Mouse (Mus musculus): ENCODE results near the gene Ctxn1. TPM values are rescaled to one million over a fixed set of nuclear protein-coding genes. Genes with fewer than 3 reads are reported as not detected.

Gene Ctxn1
- polyA plus RNA-seq (2012; ENCODE audit: insufficient read depth, insufficient read length, missing spikeins): 1.7 TPM in 1 of 2 replicates, not detected in the other

GRCm38 (mm10) chr8:4259125-4259804, at the start of gene Ctxn1:
Gene Ctxn1, minus strand, starts transcription at chr8:4259274.
- Histone ChIP-seq H3K4me1 (ENCODE audit: control insufficient read depth, insufficient read depth, insufficient read length, low read length) (peaks cover 3% of the 10 kb centered on the region; the same call in 1 of the 2 replicates), H3K27ac (replicated peaks; ENCODE audit: low read depth, low read length) (no peak within 1 kb of the TSS), H3K4me3 (ENCODE audit: insufficient read depth, low read depth, low read length) (peak within 1 kb of the TSS; percentile 47)

DNA sequence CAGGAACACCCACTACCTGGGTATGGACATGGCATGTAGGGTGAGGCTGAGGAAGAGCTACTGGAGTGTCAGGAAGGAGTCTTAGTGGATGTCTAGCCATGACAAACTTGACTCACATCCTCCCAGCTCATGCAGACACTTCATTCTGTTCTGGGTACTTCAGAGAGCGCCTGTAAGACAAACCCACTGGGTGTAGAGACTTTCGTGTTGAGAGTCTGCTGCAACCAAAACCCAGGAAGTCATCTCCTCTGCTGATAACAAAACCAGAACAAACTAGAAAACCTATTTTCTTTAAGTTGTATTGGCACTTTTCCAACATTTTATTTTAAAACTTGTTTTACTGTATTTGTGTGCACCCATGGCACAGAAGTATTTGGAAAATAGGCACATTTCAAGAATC, 46.8 kb upstream of the Ctxn1 start:
- Histone ChIP-seq H3K4me1 (ENCODE audit: control insufficient read depth, insufficient read depth, insufficient read length, low read length) (no peaks in the 10 kb centered on the region), H3K4me3 (ENCODE audit: insufficient read depth, low read depth, low read length) (no peak overlapping the region), H3K27ac (replicated peaks; ENCODE audit: low read depth, low read length) (no peak overlapping the region)

DNA sequence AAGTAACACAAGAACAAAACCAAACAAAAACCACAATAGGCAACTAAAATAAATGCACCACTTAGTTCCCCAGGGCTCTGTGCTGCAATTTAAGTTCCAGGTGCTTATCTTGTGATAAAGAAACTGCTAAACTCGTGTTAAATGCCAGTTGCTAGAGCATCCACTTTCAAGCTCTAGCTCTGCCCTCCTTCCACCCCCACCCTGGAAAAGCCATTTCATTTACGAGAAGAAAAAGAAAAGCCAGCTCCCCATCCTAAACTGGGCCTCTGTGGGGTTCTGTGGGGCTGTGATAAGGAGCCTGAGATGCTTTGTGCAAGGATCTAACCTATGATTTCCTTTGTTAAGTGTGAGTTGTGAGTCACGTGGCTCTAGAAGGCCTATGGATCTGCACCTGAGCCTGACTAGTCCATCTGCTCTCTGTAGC, 45.1 kb upstream of the Ctxn1 start:
- H3K27ac ChIP-seq (replicated peaks; ENCODE audit: low read depth, low read length): no peak overlapping the region
- H3K4me3 ChIP-seq (ENCODE audit: insufficient read depth, low read depth, low read length): no peak overlapping the region
- no peaks in the 10 kb centered on the region for H3K4me1 ChIP-seq (ENCODE audit: control insufficient read depth, insufficient read depth, insufficient read length, low read length)

DNA sequence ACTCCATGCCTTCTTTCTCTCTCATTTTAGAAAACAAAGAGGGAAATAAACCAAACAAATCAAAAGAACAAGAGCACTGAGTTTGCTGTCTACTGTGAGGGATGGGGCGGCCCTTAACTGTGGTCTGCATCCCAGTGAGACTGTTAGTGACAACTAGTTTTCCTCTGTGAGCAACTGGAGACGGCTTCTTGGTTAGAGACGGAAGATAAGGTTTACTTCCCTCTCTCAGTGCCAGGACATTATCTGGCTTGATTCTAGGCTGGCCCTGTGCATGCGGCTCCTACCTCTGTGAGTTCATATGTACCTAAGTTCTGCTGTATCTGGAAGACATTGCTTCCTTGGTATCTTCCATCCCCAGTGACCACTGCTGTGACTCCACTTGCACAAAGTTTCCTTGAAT, 38.7 kb upstream of the Ctxn1 start:
- no peak overlapping the region for H3K4me3 ChIP-seq (ENCODE audit: insufficient read depth, low read depth, low read length)
- no peaks in the 10 kb centered on the region for H3K4me1 ChIP-seq (ENCODE audit: control insufficient read depth, insufficient read depth, insufficient read length, low read length)
- no peak overlapping the region for H3K27ac ChIP-seq (replicated peaks; ENCODE audit: low read depth, low read length)

DNA sequence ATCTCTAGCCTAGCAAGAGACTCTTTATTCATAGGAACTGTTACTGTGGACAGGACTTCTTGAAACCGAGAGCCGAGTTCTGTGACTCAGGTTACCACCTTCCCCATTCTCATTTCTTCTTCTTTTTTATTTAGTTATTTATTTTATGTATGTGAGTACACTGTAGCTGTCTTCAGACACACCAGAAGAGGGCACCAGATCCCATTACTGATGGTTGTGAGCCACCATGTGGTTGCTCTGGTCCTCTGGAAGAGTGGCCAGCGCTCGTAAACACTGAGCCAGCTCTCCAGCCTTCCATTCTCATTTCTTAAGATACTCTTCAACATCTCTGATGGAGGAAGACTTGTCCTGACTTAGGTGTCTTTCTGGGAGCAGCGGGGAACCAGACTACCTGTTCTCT, 33.7 kb upstream of the Ctxn1 start:
- H3K4me3 ChIP-seq (ENCODE audit: insufficient read depth, low read depth, low read length): no peak overlapping the region
- no peak overlapping the region for H3K27ac ChIP-seq (replicated peaks; ENCODE audit: low read depth, low read length)

DNA sequence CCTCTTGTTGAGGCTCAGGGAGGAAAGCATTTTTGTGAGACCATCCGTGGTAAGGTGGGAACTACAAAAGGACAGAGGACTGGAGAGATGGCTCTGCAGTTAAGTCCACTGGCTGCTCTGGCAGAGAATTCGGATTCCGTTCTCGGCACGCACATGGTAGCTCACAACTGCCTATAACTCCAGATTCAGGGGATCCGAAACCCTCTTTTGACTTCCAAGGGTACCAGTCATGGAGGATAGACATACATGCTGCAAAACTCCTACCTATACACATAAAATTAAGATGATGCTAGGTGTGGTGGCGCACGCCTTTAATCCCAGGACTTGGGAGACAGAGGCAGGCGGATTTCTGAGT, 17.0 kb upstream of the Ctxn1 start:
- H3K27ac ChIP-seq (replicated peaks; ENCODE audit: low read depth, low read length): peak overlapping the region; percentile 36; the same call in 1 of the 2 replicates
- H3K4me1 ChIP-seq (ENCODE audit: control insufficient read depth, insufficient read depth, insufficient read length, low read length): no peaks in the 10 kb centered on the region
- H3K4me3 ChIP-seq (ENCODE audit: insufficient read depth, low read depth, low read length): peak overlapping the region; percentile 84

More for the DNA sequence above, 33.7 kb upstream of the Ctxn1 start:
- H3K4me1 ChIP-seq (ENCODE audit: control insufficient read depth, insufficient read depth, insufficient read length, low read length): no peaks in the 10 kb centered on the region

- H3K4me3 ChIP-seq (ENCODE audit: insufficient read depth, low read depth, low read length): peak within 1 kb of the TSS; percentile 84
- H3K27ac ChIP-seq (replicated peaks; ENCODE audit: low read depth, low read length): peak within 1 kb of the TSS; percentile 82
- H3K4me1 ChIP-seq (ENCODE audit: control insufficient read depth, insufficient read depth, insufficient read length, low read length): no peaks in the 10 kb centered on the region
Observed at GRCm38 (mm10) chr8:4275275-4276110, 16.4 kb upstream of the Ctxn1 start, which contains the start of gene Timm44. Gene Timm44, minus strand, starts transcription at chr8:4275913.

- H3K4me3 ChIP-seq (ENCODE audit: insufficient read depth, low read depth, low read length): no peak overlapping the region
- no peaks in the 10 kb centered on the region for H3K4me1 ChIP-seq (ENCODE audit: control insufficient read depth, insufficient read depth, insufficient read length, low read length)
- H3K27ac ChIP-seq (replicated peaks; ENCODE audit: low read depth, low read length): no peak overlapping the region
Observed at GRCm38 (mm10) chr8:4269609-4270008, 10.5 kb upstream of the Ctxn1 start.

DNA sequence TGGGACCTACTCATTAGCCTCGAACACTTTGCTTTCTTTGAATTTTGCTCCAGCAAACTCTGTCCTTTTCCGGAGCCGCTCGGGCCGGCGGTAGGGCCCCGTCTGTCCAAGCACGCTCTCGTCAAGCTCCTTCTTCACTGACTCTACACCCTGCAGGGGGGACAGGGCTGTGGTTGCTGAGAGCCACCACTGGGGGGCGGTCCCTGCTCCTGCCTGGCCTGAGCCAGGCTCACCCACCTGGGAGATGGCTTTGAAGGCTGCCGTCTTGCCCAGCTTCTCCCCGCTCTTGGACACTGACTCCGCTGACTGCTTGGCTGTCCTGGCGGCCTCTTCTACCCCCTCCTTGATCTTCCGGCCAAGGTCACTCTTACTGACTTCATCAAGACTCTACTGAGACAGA, 8.6 kb upstream of the Ctxn1 start:
- Histone ChIP-seq H3K4me3 (ENCODE audit: insufficient read depth, low read depth, low read length) (no peak overlapping the region), H3K4me1 (ENCODE audit: control insufficient read depth, insufficient read depth, insufficient read length, low read length) (no peaks in the 10 kb centered on the region), H3K27ac (replicated peaks; ENCODE audit: low read depth, low read length) (no peak overlapping the region)

- H3K4me3 ChIP-seq (ENCODE audit: insufficient read depth, low read depth, low read length): no peak overlapping the region
- no peaks in the 10 kb centered on the region for H3K4me1 ChIP-seq (ENCODE audit: control insufficient read depth, insufficient read depth, insufficient read length, low read length)
- H3K27ac ChIP-seq (replicated peaks; ENCODE audit: low read depth, low read length): no peak overlapping the region
Observed at GRCm38 (mm10) chr8:4265160-4265914, 6.3 kb upstream of the Ctxn1 start.

GRCm38 (mm10) chr8:4263105-4263791, 4.2 kb upstream of the Ctxn1 start:
- H3K4me3 ChIP-seq (ENCODE audit: insufficient read depth, low read depth, low read length): no peak overlapping the region
- peaks cover 3% of the 10 kb centered on the region; the same call in 1 of the 2 replicates for H3K4me1 ChIP-seq (ENCODE audit: control insufficient read depth, insufficient read depth, insufficient read length, low read length)
- no peak overlapping the region for H3K27ac ChIP-seq (replicated peaks; ENCODE audit: low read depth, low read length)

DNA sequence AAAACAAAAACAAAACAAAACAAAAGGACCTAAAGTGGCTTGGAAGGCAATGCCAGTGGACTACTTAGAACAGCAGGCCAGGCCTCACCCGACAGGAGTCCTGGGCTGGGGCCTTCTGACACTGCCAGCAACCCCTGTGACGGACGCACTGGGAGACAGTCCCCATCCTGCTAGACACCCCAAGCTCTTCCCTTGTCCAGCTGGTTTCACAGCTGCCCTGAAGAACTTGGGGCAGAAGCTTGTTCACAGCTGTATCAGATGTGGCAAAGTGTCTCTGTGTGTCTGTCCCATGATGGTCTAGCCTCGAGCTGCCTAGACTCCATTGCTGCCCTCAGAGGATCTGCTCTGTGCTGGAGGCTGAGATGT, 714 bp upstream of the Ctxn1 start:
- H3K27ac ChIP-seq (replicated peaks; ENCODE audit: low read depth, low read length): no peak overlapping the region
- H3K4me3 ChIP-seq (ENCODE audit: insufficient read depth, low read depth, low read length): no peak overlapping the region

GRCm38 (mm10) chr8:4258678-4259077, 396 bp downstream of the Ctxn1 start:
- Histone ChIP-seq H3K4me1 (ENCODE audit: control insufficient read depth, insufficient read depth, insufficient read length, low read length) (peaks cover 3% of the 10 kb centered on the region; the same call in 1 of the 2 replicates), H3K27ac (replicated peaks; ENCODE audit: low read depth, low read length) (no peak overlapping the region), H3K4me3 (ENCODE audit: insufficient read depth, low read depth, low read length) (peak overlapping the region; percentile 47)

More for the DNA sequence above, 714 bp upstream of the Ctxn1 start:
- H3K4me1 ChIP-seq (ENCODE audit: control insufficient read depth, insufficient read depth, insufficient read length, low read length): peaks cover 3% of the 10 kb centered on the region; the same call in 1 of the 2 replicates

DNA sequence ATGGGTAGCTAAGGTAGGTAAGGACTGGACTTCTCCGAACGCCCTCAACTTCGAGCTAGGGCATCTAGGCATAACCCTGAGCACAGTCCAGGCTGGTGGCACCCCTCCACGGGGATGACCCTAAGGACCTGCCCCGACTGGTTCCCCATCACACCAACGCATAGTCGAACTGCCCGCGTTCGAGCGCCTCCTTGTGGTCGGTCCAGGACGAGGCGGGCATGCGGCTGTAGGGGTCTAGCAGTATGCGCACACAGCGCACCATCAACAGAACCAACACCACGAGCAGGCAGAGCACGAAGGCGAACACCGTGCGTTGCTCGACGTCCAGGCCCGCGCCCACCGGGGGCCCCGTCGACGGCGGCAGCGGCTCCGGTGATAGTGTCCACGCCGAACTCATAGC, 841 bp downstream of the Ctxn1 start:
- H3K4me3 ChIP-seq (ENCODE audit: insufficient read depth, low read depth, low read length): peak overlapping the region; percentile 47
- H3K4me1 ChIP-seq (ENCODE audit: control insufficient read depth, insufficient read depth, insufficient read length, low read length): peaks cover 3% of the 10 kb centered on the region; the same call in 1 of the 2 replicates
- H3K27ac ChIP-seq (replicated peaks; ENCODE audit: low read depth, low read length): no peak overlapping the region

Data from brown adipose tissue, adult 24 weeks (tissue).